24 mouse cellular contexts compared by ENCODE assay signal in genomic region chr4:41542136-41542535, GRCm38 (mm10). TPM values are rescaled to one million over a fixed set of nuclear protein-coding genes. Genes with fewer than 3 reads are reported as not detected.
DNase-seq lines count a peak whose midpoint lies in the region; ATAC-seq and TF ChIP-seq lines count a peak whose summit lies in the region.
"Had no signal": no experiment of that assay in that cellular context is flagged by ENCODE, and none has a peak within 500 bp of the region (broad histone marks: within the 10 kb centered on the region; RNA-seq: fewer than 3 reads in every experiment).

No protein-coding gene starts in this region.

- 77% methylated on average over 8 of the region's 8 CpGs for WGBS in hindbrain, postnatal 0 days
- 56% methylated on average over 8 of the region's 8 CpGs for whole genome bisulfite sequencing in midbrain, postnatal 0 days

- DNase-seq in layer of hippocampus, adult 2 months (ENCODE audit: low spot score in 2 of 2): no peak
- no peak for DNase-seq in layer of hippocampus, adult 11-12 months (ENCODE audit: low spot score)
- DNase-seq in brain, embryonic 14.5 days (ENCODE audit: low read depth): peak; percentile 51
- DNase-seq in hindbrain, postnatal 0 days (ENCODE audit: low spot score): no peak
- no peak for DNase-seq in midbrain, postnatal 0 days (ENCODE audit: low spot score)
- DNase-seq in adrenal gland, postnatal 25 days: no peak
- no peak for DNase-seq in kidney, postnatal 4 days
- no peak for DNase-seq in left cerebral cortex, adult 11 months (ENCODE audit: low spot score)
- DNase-seq: cerebellum, adult 11-12 months; cerebellum, postnatal 25 days; embryo, embryonic 11 days; gastrocnemius, postnatal 14 days; heart, postnatal 10 days; kidney, adult 18-20 months; lung, postnatal 10 days; thymus, postnatal 25 days had no signal

- no peaks in the 10 kb centered on the region for H3K36me3 ChIP-seq in hindbrain, postnatal 0 days (ENCODE audit: insufficient read depth, low read length)
- H3K36me3 ChIP-seq in midbrain, postnatal 0 days (ENCODE audit: insufficient read depth, low read length): no peaks in the 10 kb centered on the region
- H3K36me3 ChIP-seq: forebrain, embryonic 10.5 days; heart, embryonic 12.5 days; stomach, embryonic 15.5 days had no signal

- peaks cover 13% of the 10 kb centered on the region; the same call in 1 of the 2 replicates for H3K4me1 ChIP-seq in hindbrain, postnatal 0 days (ENCODE audit: insufficient read depth, low read length)
- H3K4me1 ChIP-seq in midbrain, postnatal 0 days (ENCODE audit: insufficient read depth, low read length): no peaks in the 10 kb centered on the region
- H3K4me1 ChIP-seq: heart, embryonic 12.5 days; stomach, embryonic 15.5 days had no signal

- peak; percentile 24; the same call in 1 of the 2 replicates for ATAC-seq in hindbrain, postnatal 0 days
- ATAC-seq in midbrain, postnatal 0 days (ENCODE audit: low FRiP score): no peak
- ATAC-seq: forebrain, embryonic 16.5 days had no signal

- no peaks in the 10 kb centered on the region for H3K9me3 ChIP-seq in hindbrain, postnatal 0 days (ENCODE audit: low read length)
- H3K9me3 ChIP-seq in midbrain, postnatal 0 days (ENCODE audit: low read length): no peaks in the 10 kb centered on the region
- H3K9me3 ChIP-seq: forebrain, embryonic 10.5 days; heart, embryonic 12.5 days; stomach, embryonic 15.5 days had no signal

- no peak overlapping the region for H3K4me3 ChIP-seq in layer of hippocampus, adult 2 months
- H3K4me3 ChIP-seq in hindbrain, postnatal 0 days (ENCODE audit: low read length): no peak overlapping the region
- no peak overlapping the region for H3K4me3 ChIP-seq in midbrain, postnatal 0 days (ENCODE audit: low read depth, low read length)
- H3K4me3 ChIP-seq: forebrain, embryonic 10.5 days; heart, embryonic 12.5 days; stomach, embryonic 15.5 days had no signal

- H3K9ac ChIP-seq in hindbrain, postnatal 0 days (replicated peaks; ENCODE audit: low read length): no peak overlapping the region
- no peak overlapping the region for H3K9ac ChIP-seq in midbrain, postnatal 0 days (replicated peaks; ENCODE audit: low read length, poor library complexity, severe bottlenecking)
- H3K9ac ChIP-seq: heart, embryonic 12.5 days; stomach, embryonic 15.5 days had no signal

- no peaks in the 10 kb centered on the region for H3K27me3 ChIP-seq in hindbrain, postnatal 0 days (ENCODE audit: insufficient read depth, low read length)
- no peaks in the 10 kb centered on the region for H3K27me3 ChIP-seq in midbrain, postnatal 0 days (ENCODE audit: insufficient read depth, low read length)
- H3K27me3 ChIP-seq: heart, embryonic 12.5 days; stomach, embryonic 15.5 days had no signal

- H3K27ac ChIP-seq in layer of hippocampus, adult 2 months: peak overlapping the region; percentile 51; the same call in 1 of the 2 replicates
- H3K27ac ChIP-seq in hindbrain, postnatal 0 days: peak overlapping the region; percentile 20; the same call in 1 of the 2 replicates
- H3K27ac ChIP-seq in midbrain, postnatal 0 days (ENCODE audit: low read depth, low read length): peak overlapping the region; percentile 32; the same call in 1 of the 2 replicates
- H3K27ac ChIP-seq: forebrain, embryonic 10.5 days; stomach, embryonic 15.5 days had no signal

- no peak for TF ChIP-seq CTCF in layer of hippocampus, adult 2 months (conservative IDR thresholded peaks at IDR 0.05)
- TF ChIP-seq CTCF in brain, embryonic 14.5 days (IDR thresholded peaks at IDR 0.05; ENCODE audit: borderline replicate concordance, extremely low read depth, insufficient read depth, insufficient read length): no peak
- TF ChIP-seq CTCF in hindbrain, postnatal 0 days (IDR thresholded peaks at IDR 0.05; ENCODE audit: low read depth): no peak
- TF ChIP-seq CTCF in midbrain, postnatal 0 days (IDR thresholded peaks at IDR 0.05): no peak

- H3K4me2 ChIP-seq in hindbrain, postnatal 0 days (ENCODE audit: low read depth, low read length): no peak overlapping the region
- no peak overlapping the region for H3K4me2 ChIP-seq in midbrain, postnatal 0 days (ENCODE audit: low read depth, low read length, poor library complexity, severe bottlenecking)
- H3K4me2 ChIP-seq: heart, embryonic 12.5 days; stomach, embryonic 15.5 days had no signal

- TF ChIP-seq POLR2A in brain, embryonic 14.5 days (IDR thresholded peaks at IDR 0.05; ENCODE audit: borderline replicate concordance, extremely low read depth, insufficient read depth, insufficient read length, poor library complexity, severe bottlenecking): no peak

RNA-seq across cellular contexts. Expression of gene 1110017D15Rik, which starts 25.0 kb away (rescaled TPM):
- 1 to 10 TPM; 4.5 to 6.1 TPM for total RNA-seq in layer of hippocampus, adult 2 months (2021)
- polyA plus RNA-seq in brain, embryonic 14.5 days (2012; rRNA removed): 8.3 and 10.3 TPM in 2 replicates
- total RNA-seq in hindbrain, postnatal 0 days (2014; rRNA removed): 2.3 and 9.9 TPM in 2 replicates
- 19.9 and 21.4 TPM in 2 replicates for polyA plus RNA-seq in hindbrain, postnatal 0 days (2015; fragmentation: Nextera tagmentation; extraction: Ambion mirVana)
- total RNA-seq in midbrain, postnatal 0 days (2014; rRNA removed): 10.9 and 11.8 TPM in 2 replicates
- polyA plus RNA-seq in midbrain, postnatal 0 days (2015; fragmentation: Nextera tagmentation; extraction: Ambion mirVana): 18.1 and 20.7 TPM in 2 replicates
- total RNA-seq in adrenal gland, postnatal 25 days (2021): 0.82 TPM in 1 of 2 replicates, not detected in the other
- total RNA-seq: liver, adult 2 months had no signal
- polyA plus RNA-seq: heart, embryonic 12.5 days; liver, adult 2 months; liver, embryonic 16.5 days had no signal

RNA-seq across cellular contexts. Expression of gene Fam219a, which starts 27.2 kb away (rescaled TPM):
- total RNA-seq in layer of hippocampus, adult 2 months (2021): 100 to 1,000 TPM; 153 to 157 TPM
- 78.6 and 97.8 TPM in 2 replicates for polyA plus RNA-seq in brain, embryonic 14.5 days (2012; rRNA removed)
- 136 and 193 TPM in 2 replicates for total RNA-seq in hindbrain, postnatal 0 days (2014; rRNA removed)
- polyA plus RNA-seq in hindbrain, postnatal 0 days (2015; fragmentation: Nextera tagmentation; extraction: Ambion mirVana): 17.7 and 21.2 TPM in 2 replicates
- 125 and 130 TPM in 2 replicates for total RNA-seq in midbrain, postnatal 0 days (2014; rRNA removed)
- 20.5 and 24.1 TPM in 2 replicates for polyA plus RNA-seq in midbrain, postnatal 0 days (2015; fragmentation: Nextera tagmentation; extraction: Ambion mirVana)
- total RNA-seq in adrenal gland, postnatal 25 days (2021): 15.0 and 20.0 TPM in 2 replicates

RNA-seq across cellular contexts. Expression of gene Dnaic1, which starts 27.4 kb away (rescaled TPM):
- total RNA-seq in layer of hippocampus, adult 2 months (2021): 1 to 10 TPM; 7.7 to 8.3 TPM
- polyA plus RNA-seq in brain, embryonic 14.5 days (2012; rRNA removed): 2.3 and 2.8 TPM in 2 replicates
- 3.6 and 4.5 TPM in 2 replicates for total RNA-seq in hindbrain, postnatal 0 days (2014; rRNA removed)
- 3.0 and 4.8 TPM in 2 replicates for polyA plus RNA-seq in hindbrain, postnatal 0 days (2015; fragmentation: Nextera tagmentation; extraction: Ambion mirVana)
- 1.7 and 6.1 TPM in 2 replicates for total RNA-seq in midbrain, postnatal 0 days (2014; rRNA removed)
- polyA plus RNA-seq in midbrain, postnatal 0 days (2015; fragmentation: Nextera tagmentation; extraction: Ambion mirVana): 3.2 and 3.8 TPM in 2 replicates
- 0.30 TPM in 1 of 2 replicates, not detected in the other for total RNA-seq in adrenal gland, postnatal 25 days (2021)
- total RNA-seq: monocyte, adult 5-6 weeks had no signal
- polyA plus RNA-seq: C2C12 had no signal

RNA-seq across cellular contexts. Expression of gene AI464131, which starts 39.3 kb away (rescaled TPM):
- total RNA-seq in layer of hippocampus, adult 2 months (2021): 10 to 100 TPM; 31.4 to 31.8 TPM
- 4.0 and 8.3 TPM in 2 replicates for polyA plus RNA-seq in brain, embryonic 14.5 days (2012; rRNA removed)
- 62.4 and 69.9 TPM in 2 replicates for total RNA-seq in hindbrain, postnatal 0 days (2014; rRNA removed)
- polyA plus RNA-seq in hindbrain, postnatal 0 days (2015; fragmentation: Nextera tagmentation; extraction: Ambion mirVana): 22.0 and 22.9 TPM in 2 replicates
- total RNA-seq in midbrain, postnatal 0 days (2014; rRNA removed): 40.5 and 46.0 TPM in 2 replicates
- 15.7 and 18.1 TPM in 2 replicates for polyA plus RNA-seq in midbrain, postnatal 0 days (2015; fragmentation: Nextera tagmentation; extraction: Ambion mirVana)
- total RNA-seq in adrenal gland, postnatal 25 days (2021): 15.4 and 17.4 TPM in 2 replicates
- total RNA-seq: monocyte, adult 5-6 weeks had no signal
